Mouse (Mus musculus) stomach, embryonic 16.5 days (tissue): ENCODE results near the gene Rhoh. TPM values are rescaled to one million over a fixed set of nuclear protein-coding genes. Genes with fewer than 3 reads are reported as not detected.

ENCODE experiments used
- ATAC-seq: fragments of 200-750 bp; cut with Nextera tagmentation; 2 replicates; pipeline ENCODE4 v1.8.0; 2017; ENCODE audit warnings: moderate number of reproducible peaks, moderate TSS enrichment; ENCODE audit not compliant: insufficient read depth, low FRiP score
- H3K27ac ChIP-seq: fragments of 300-500 bp; sonication (generic); 2 replicates; pipeline ENCODE4 v1.5.1; 2014; ENCODE audit warnings: low read length
- H3K27me3 ChIP-seq: fragments of 300-500 bp; sonication (generic); 2 replicates; pipeline ENCODE4 v1.6.1; 2014; ENCODE audit warnings: low read length, control low read depth, mixed read lengths; ENCODE audit not compliant: control insufficient read depth, insufficient read depth
- H3K36me3 ChIP-seq: fragments of 300-500 bp; sonication (generic); 2 replicates; pipeline ENCODE4 v1.6.1; 2014; ENCODE audit warnings: low read length; ENCODE audit not compliant: control insufficient read depth, insufficient read depth
- H3K4me1 ChIP-seq: fragments of 300-500 bp; sonication (generic); 2 replicates; pipeline ENCODE4 v1.6.1; 2014; ENCODE audit warnings: low read length, control low read depth, mixed read lengths; ENCODE audit not compliant: control insufficient read depth, insufficient read depth
- H3K4me2 ChIP-seq: fragments of 300-500 bp; sonication (generic); 2 replicates; pipeline ENCODE4 v1.6.1; 2014; ENCODE audit warnings: low read depth, low read length, mixed read lengths
- H3K4me3 ChIP-seq: fragments of 300-500 bp; sonication (generic); replicated peaks from 2 replicates; pipeline ENCODE4 v1.5.1; 2014; ENCODE audit warnings: mild to moderate bottlenecking, low read length
- H3K9ac ChIP-seq: fragments of 300-500 bp; sonication (generic); 2 replicates; pipeline ENCODE4 v1.6.1; 2014; ENCODE audit warnings: low read length
- H3K9me3 ChIP-seq: fragments of 300-500 bp; sonication (generic); replicated peaks from 2 replicates; pipeline ENCODE4 v1.6.1; 2016; ENCODE audit warnings: low read length, control low read depth; ENCODE audit not compliant: control insufficient read depth
- WGBS: fragments of 180-500 bp; shearing (Covaris S2); extraction: QIAGEN DNeasy Blood & Tissue Kit; methylation state at CpG from one replicate; pipeline ENCODE4 v1.1.7; 2014; 5-methylcytosine and 5-hydroxymethylcytosine counted together
- polyA plus RNA-seq: library from polyadenylated mRNA; unstranded; fragments of >200 nt; fragmentation: Nextera tagmentation; extraction: Ambion mirVana; gene quantifications from 2 replicates; pipeline ENCODE4 v1.2.1, GENCODE M21; 2015

Rhoh gene
- polyA plus RNA-seq, 1 experiment from 2014 or later, result 1.4 TPM

DNA sequence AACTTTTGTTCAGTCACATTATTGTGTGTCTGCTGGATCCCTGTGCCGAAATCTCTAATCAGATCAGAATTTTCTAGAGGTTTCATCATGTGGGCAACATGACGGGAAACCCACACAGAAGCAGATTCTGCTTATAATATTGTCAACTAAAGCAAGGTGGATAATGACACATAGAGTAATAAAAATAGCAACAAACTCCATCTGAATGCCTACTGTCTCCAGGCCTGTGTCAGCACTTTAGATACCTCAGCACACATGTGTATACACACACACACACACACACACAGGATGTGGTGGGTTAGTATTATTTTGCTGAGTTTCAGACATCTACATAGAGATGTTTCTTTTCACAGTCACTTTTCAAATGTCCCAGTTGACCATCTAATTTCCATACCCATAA lies 36.7 kb downstream of the Rhoh start:
- no peak overlapping the region for H3K9ac ChIP-seq
- ATAC-seq, result no peak
- H3K9me3 ChIP-seq, result 0 out of 2 replicates have a peak, but pooled peaks cover 1% of the 10 kb centered on the region
- no peak overlapping the region for H3K4me3 ChIP-seq
- H3K4me2 ChIP-seq, result no peak overlapping the region
- WGBS, result 85% methylated on average over 2 of the region's 2 CpGs
- H3K27ac ChIP-seq, result no peak overlapping the region
- H3K36me3 ChIP-seq, result no peaks in the 10 kb centered on the region
- no peaks in the 10 kb centered on the region for H3K27me3 ChIP-seq
- H3K4me1 ChIP-seq, result no peaks in the 10 kb centered on the region

GRCm38 (mm10) chr5:65898683-65899082 lies 37.7 kb downstream of the Rhoh start:
- Histone ChIP-seq H3K4me2 (no peak overlapping the region), H3K27me3 (no peaks in the 10 kb centered on the region), H3K4me3 (no peak overlapping the region), H3K36me3 (no peaks in the 10 kb centered on the region), H3K9ac (no peak overlapping the region), H3K4me1 (no peaks in the 10 kb centered on the region), H3K27ac (no peak overlapping the region), H3K9me3 (peaks cover 10% of the 10 kb centered on the region)
- no peak for ATAC-seq
- WGBS, result 70% methylated on average over 3 of the region's 3 CpGs

- no peak overlapping the region for H3K4me3 ChIP-seq
- no peak for ATAC-seq
- H3K4me1 ChIP-seq, result no peaks in the 10 kb centered on the region
- H3K9me3 ChIP-seq, result peaks cover 18% of the 10 kb centered on the region
- H3K9ac ChIP-seq, result no peak overlapping the region
- no peak overlapping the region for H3K4me2 ChIP-seq
- H3K36me3 ChIP-seq, result no peaks in the 10 kb centered on the region
- WGBS, result 79% methylated on average over 6 of the region's 6 CpGs
- H3K27ac ChIP-seq, result no peak overlapping the region
- no peaks in the 10 kb centered on the region for H3K27me3 ChIP-seq
Measured at GRCm38 (mm10) chr5:65900113-65900512, 39.1 kb downstream of the Rhoh start.

DNA sequence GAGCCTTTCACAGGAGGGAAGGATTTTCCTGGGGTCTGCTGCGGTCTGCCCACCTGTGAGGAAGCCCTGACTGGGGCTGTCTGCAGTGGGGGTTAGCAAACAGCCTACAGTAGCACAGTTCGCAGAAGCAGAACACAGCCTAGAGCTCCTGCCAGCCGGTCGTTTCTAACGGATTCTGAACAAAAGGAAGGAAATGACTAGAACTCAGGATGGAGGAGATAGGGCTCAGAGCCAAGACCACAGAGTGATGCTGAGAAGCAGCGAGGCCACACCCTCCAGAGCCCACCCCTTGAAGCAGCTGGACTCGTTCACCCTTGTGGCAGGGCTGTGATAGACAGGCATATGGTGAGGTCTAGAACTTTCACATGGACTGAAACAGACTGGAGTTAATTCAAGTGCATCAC lies 39.9 kb downstream of the Rhoh start:
- Histone ChIP-seq H3K36me3 (no peaks in the 10 kb centered on the region), H3K4me1 (no peaks in the 10 kb centered on the region), H3K4me2 (no peak overlapping the region), H3K9ac (no peak overlapping the region), H3K9me3 (peaks cover 19% of the 10 kb centered on the region), H3K27me3 (no peaks in the 10 kb centered on the region), H3K27ac (no peak overlapping the region), H3K4me3 (no peak overlapping the region)
- no peak for ATAC-seq
- 28% methylated on average over 7 of the region's 7 CpGs for WGBS

- no peaks in the 10 kb centered on the region for H3K4me1 ChIP-seq
- H3K27me3 ChIP-seq, result no peaks in the 10 kb centered on the region
- H3K9me3 ChIP-seq, result peaks cover 19% of the 10 kb centered on the region
- no peak overlapping the region for H3K27ac ChIP-seq
- H3K4me3 ChIP-seq, result no peak overlapping the region
- no peaks in the 10 kb centered on the region for H3K36me3 ChIP-seq
- no peak overlapping the region for H3K4me2 ChIP-seq
- no peak for ATAC-seq
- WGBS, result 88% methylated on average over 10 of the region's 10 CpGs
- no peak overlapping the region for H3K9ac ChIP-seq
Measured at GRCm38 (mm10) chr5:65901868-65902418, 40.9 kb downstream of the Rhoh start.

DNA sequence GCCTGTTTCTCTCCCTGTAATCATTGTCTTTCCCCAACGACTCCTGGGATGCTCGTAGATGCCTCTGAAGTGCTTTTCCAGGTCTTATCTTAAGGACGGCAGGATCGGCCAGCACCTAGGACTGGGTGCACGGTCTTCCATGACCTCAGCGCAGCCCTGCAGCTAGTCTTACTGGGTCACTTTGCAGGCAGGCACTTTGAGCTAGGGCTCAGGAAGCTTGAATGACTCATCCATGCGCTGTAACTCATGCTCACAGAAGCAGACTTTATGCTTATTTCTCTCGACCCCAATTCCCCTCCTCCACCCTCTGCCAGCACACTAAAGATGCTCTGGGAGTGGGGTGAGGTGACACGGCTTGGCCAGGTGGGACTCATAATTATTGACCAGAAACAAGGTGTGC lies 41.8 kb downstream of the Rhoh start:
- 89% methylated on average over 9 of the region's 9 CpGs for WGBS
- H3K9ac ChIP-seq, result no peak overlapping the region
- H3K4me3 ChIP-seq, result no peak overlapping the region
- ATAC-seq, result no peak
- H3K36me3 ChIP-seq, result no peaks in the 10 kb centered on the region
- no peak overlapping the region for H3K4me2 ChIP-seq
- no peaks in the 10 kb centered on the region for H3K4me1 ChIP-seq
- H3K27ac ChIP-seq, result no peak overlapping the region
- no peaks in the 10 kb centered on the region for H3K27me3 ChIP-seq
- peaks cover 19% of the 10 kb centered on the region for H3K9me3 ChIP-seq

DNA sequence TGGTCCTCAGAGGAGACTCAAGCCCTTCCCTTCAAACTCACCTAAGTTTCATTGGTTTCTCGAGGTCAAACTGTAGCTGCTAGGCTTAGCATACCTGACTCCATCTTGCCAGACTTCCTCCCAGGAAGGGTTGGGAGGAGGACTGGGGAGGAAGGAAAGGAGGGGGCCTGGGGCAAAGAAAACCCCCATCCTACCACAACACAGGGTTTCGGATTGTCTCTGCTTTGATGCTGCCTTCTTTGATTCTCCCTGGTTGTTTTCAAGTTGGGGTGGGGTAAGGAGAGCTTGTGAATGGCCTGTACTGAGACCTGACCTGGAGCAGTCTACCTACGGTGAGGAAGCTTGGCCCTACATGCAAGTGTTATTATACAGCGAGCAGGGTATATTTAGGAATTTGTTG lies 43.5 kb downstream of the Rhoh start:
- no peak for ATAC-seq
- Histone ChIP-seq H3K36me3 (no peaks in the 10 kb centered on the region), H3K9ac (no peak overlapping the region), H3K9me3 (peaks cover 19% of the 10 kb centered on the region), H3K27ac (no peak overlapping the region), H3K4me2 (no peak overlapping the region), H3K4me3 (no peak overlapping the region), H3K27me3 (no peaks in the 10 kb centered on the region), H3K4me1 (no peaks in the 10 kb centered on the region)
- 91% methylated on average over 4 of the region's 4 CpGs for WGBS

DNA sequence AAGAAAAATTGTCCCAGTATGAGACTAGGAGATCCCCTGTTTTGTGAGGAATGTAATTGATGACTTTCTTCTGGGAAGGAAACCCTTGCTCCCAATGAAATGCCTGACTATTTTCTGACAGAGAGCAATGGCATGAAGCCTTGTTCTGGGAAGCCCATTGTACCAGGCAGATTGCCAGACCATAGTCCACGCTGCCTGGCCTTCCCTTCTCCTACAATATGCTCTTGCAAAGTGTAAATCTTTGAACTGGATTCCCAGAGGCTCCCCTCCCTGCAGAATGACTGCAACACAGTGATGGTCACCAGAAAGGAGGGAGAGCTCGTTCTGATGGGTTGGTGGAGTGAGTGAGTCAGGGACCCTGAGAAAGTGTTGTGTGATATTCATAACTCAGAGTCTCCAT lies 47.7 kb downstream of the Rhoh start:
- no peak overlapping the region for H3K4me3 ChIP-seq
- no peaks in the 10 kb centered on the region for H3K27me3 ChIP-seq
- no peaks in the 10 kb centered on the region for H3K4me1 ChIP-seq
- no peak for ATAC-seq
- peaks cover 9% of the 10 kb centered on the region; the same call in 1 of the 2 replicates for H3K9me3 ChIP-seq
- H3K36me3 ChIP-seq, result no peaks in the 10 kb centered on the region
- H3K9ac ChIP-seq, result no peak overlapping the region
- 51% methylated on average over 2 of the region's 2 CpGs for WGBS
- H3K4me2 ChIP-seq, result no peak overlapping the region
- H3K27ac ChIP-seq, result no peak overlapping the region

DNA sequence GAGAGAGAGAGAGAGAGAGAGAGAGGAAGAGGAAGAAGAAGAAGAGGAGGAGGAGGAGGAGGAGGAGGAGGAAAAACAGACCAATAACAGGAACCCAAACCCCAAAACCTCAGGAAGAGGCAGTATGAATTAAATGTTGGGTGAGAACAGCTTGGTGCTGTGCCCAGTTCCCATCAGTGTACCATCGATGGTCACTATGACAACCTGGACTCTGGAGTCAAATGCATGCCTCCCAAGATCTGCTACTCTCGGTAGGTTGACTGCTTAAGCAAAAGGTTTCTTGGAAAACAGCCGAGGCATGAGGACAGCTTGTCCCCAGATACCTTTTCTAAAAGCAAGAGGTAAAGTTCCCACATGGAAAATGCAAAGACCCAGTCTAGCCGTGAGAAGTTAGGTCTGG lies 48.3 kb downstream of the Rhoh start:
- Histone ChIP-seq H3K9me3 (peaks cover 9% of the 10 kb centered on the region; the same call in 1 of the 2 replicates), H3K27me3 (no peaks in the 10 kb centered on the region), H3K4me2 (no peak overlapping the region), H3K9ac (no peak overlapping the region), H3K4me1 (no peaks in the 10 kb centered on the region), H3K4me3 (no peak overlapping the region), H3K27ac (no peak overlapping the region), H3K36me3 (no peaks in the 10 kb centered on the region)
- no peak for ATAC-seq
- 79% methylated on average over 4 of the region's 4 CpGs for WGBS

GRCm38 (mm10) chr5:65910398-65910797 lies 49.4 kb downstream of the Rhoh start:
- ATAC-seq, result no peak
- Histone ChIP-seq H3K9ac (no peak overlapping the region), H3K27ac (no peak overlapping the region), H3K4me2 (no peak overlapping the region), H3K27me3 (no peaks in the 10 kb centered on the region), H3K36me3 (no peaks in the 10 kb centered on the region), H3K4me3 (no peak overlapping the region), H3K9me3 (no peaks in the 10 kb centered on the region), H3K4me1 (no peaks in the 10 kb centered on the region)
- WGBS, result 73% methylated on average over 4 of the region's 4 CpGs
